Mouse (Mus musculus) R1 (cell line): Measurements from ENCODE around the gene Atg16l1.

ENCODE experiments used
- DNase-seq: peaks from one replicate; pipeline ENCODE4 v3.0.0-alpha.2; 2018; ENCODE audit warnings: low read depth, low spot score

Gene Atg16l1

DNA sequence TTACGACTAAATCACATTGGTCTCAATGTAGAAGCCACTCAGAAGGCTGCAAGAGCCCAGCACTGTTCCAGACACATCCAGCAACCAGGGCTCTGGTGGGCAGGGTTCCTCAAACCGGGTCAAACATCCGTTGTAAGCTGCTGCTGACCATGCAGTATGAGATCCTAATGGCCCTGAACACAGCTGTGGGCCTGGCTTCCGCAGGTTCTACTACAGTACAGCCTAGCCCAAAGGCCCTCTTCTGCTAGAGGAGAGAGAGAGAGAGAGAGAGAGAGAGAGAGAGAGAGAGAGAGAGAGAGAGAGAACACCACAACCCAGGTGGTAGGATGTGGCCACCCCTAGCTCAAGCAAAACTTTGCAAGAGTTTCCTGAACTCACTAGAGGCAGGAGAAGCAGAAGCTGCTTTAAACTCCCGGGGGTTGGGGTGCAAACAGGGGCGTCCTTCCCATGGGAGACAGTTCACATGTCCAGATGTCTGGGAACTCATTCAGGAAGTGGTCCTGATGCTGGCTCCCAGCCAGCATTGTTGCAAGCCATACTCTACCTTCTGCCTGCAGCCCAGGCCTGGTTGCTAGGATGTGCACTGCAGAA lies 74.0 kb downstream of the Atg16l1 start:
- no peak for DNase-seq

DNA sequence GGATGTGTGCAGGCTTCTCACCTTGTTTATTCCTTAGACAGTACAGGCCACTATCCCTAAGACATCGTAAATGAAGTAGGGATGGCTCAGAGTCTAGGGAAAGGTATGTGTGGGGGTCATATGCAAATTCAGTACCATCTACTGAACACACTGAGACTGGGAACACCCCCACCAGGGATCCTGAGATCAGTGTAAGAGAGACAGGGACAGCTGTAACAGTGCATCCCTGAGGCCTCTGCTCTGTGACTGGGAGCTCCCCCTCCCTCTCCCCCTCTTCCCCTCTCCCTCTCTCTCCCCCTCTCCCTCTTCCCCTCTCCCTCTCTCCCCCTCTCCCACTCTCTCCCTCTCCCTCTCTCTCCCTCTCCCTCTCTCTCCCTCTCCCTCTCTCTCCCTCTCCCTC lies 80.8 kb downstream of the Atg16l1 start:
- no peak for DNase-seq

DNA sequence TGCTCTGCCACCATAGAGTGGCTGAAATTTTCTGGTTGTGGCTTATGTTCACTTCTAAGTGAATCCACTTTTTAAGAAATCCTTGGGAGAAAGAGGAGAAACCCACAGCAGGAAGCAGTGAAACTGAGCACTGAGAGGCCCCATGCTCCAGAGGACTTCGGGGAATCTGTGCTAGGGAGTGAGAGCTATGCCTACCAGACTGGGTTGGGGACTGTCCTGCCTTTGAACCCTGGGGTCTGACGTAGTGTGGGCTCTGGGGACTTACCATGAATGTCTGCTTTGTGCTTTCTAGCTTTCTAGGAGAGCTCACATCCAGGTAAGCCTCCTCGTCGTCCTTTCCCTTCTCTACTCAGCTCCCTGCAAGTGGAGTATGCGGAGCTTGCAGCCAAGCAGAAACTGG lies 81.3 kb downstream of the Atg16l1 start:
- no peak for DNase-seq

DNA sequence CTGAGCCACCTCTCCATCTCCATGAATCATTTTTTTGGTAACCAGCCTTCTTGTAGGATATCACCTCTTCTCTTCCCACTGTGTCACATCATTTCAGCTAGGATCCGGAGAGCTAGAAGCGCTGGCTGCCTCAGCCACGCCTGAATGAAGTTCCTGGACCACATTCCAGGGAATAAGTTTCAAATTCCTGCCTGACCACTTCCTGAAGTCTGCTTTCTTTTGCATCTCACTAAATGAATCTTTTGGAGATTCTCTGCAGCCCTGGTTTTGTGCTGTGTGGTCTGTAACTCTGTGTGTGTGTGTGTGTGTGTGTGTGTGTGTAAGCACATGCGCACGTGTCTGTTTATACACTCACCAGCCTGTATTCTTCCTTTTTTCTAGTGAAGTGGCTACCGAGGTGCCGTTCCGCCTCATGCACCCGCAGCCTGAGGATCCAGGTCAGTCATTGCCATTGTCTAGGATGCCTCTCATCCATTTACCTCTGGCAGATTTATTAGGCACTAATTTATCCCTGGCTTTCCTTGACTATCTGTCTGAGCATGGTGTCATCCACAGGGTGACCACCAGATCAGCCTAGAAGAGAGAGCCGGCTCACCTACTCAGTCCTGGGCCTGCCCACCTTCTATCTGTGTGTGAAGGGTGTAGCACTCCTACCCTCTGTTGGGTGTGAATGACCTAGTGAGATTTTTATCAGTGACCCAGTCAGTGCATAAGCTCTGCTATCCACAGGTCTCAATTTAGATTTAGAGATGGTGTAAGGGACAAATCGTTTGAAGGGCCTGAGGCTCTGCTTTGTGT lies 84.9 kb downstream of the Atg16l1 start:
- DNase-seq: peak; percentile 17
